Mouse (Mus musculus): ENCODE measurements around the gene Ostm1.
A peak's percentile ranks its signal among the peaks of the same experiment; 100 is the strongest.

Gene Ostm1

GRCm38 (mm10) chr10:42630596-42631355 is 47.2 kb downstream of the Ostm1 start:
- DNase-seq (ENCODE audit: low spot score), result no peak

GRCm38 (mm10) chr10:42631754-42632452 is 48.3 kb downstream of the Ostm1 start:
- no peak for DNase-seq (ENCODE audit: low spot score)

- DNase-seq (ENCODE audit: low spot score), result no peak
Measured at GRCm38 (mm10) chr10:42632453-42633360, 49.1 kb downstream of the Ostm1 start.

- no peak for DNase-seq (ENCODE audit: low spot score)
Measured at GRCm38 (mm10) chr10:42633361-42634121, 49.9 kb downstream of the Ostm1 start.

- DNase-seq (ENCODE audit: low spot score), result no peak
Measured at GRCm38 (mm10) chr10:42634122-42634720, 50.6 kb downstream of the Ostm1 start.

GRCm38 (mm10) chr10:42635046-42635445 is 51.4 kb downstream of the Ostm1 start:
- DNase-seq (ENCODE audit: low spot score), result no peak

- DNase-seq (ENCODE audit: low spot score), result no peak
Measured at GRCm38 (mm10) chr10:42635566-42636359, 52.1 kb downstream of the Ostm1 start.

- no peak for DNase-seq (ENCODE audit: low spot score)
Measured at GRCm38 (mm10) chr10:42636360-42637182, 52.9 kb downstream of the Ostm1 start.

GRCm38 (mm10) chr10:42637183-42637788 is 53.7 kb downstream of the Ostm1 start:
- DNase-seq (ENCODE audit: low spot score), result peak; percentile 48

- DNase-seq (ENCODE audit: low spot score), result no peak
Measured at GRCm38 (mm10) chr10:42639856-42640255, 56.2 kb downstream of the Ostm1 start.

- DNase-seq (ENCODE audit: low spot score), result no peak
Measured at GRCm38 (mm10) chr10:42643638-42644037, 60.0 kb downstream of the Ostm1 start.

- DNase-seq (ENCODE audit: low spot score), result no peak
Measured at GRCm38 (mm10) chr10:42646340-42646739, 62.7 kb downstream of the Ostm1 start.

- no peak for DNase-seq (ENCODE audit: low spot score)
Measured at GRCm38 (mm10) chr10:42661916-42662315, 78.3 kb downstream of the Ostm1 start.

- DNase-seq (ENCODE audit: low spot score), result no peak
Measured at GRCm38 (mm10) chr10:42669970-42670369, 86.3 kb downstream of the Ostm1 start.

- DNase-seq (ENCODE audit: low spot score), result no peak
Measured at GRCm38 (mm10) chr10:42672798-42673197, 89.2 kb downstream of the Ostm1 start.

- no peak for DNase-seq (ENCODE audit: low spot score)
Measured at GRCm38 (mm10) chr10:42675571-42675970, 91.9 kb downstream of the Ostm1 start.

- no peak for DNase-seq (ENCODE audit: low spot score)
Measured at GRCm38 (mm10) chr10:42678331-42678730, 94.7 kb downstream of the Ostm1 start.

- DNase-seq (ENCODE audit: low spot score), result peak; percentile 89
Measured at GRCm38 (mm10) chr10:42678755-42679364, 95.2 kb downstream of the Ostm1 start.

GRCm38 (mm10) chr10:42679586-42679985 is 96.0 kb downstream of the Ostm1 start:
- no peak for DNase-seq (ENCODE audit: low spot score)

Measured in testis, postnatal 14 days (tissue).